Mouse (Mus musculus) lung, adult 2 months (tissue): ENCODE measurements at regions not wholly inside any gene's neighbourhood (a gene's known extent, or its start where the extent isn't known, plus 50 kb on each side); places are given as distances from the start of the nearest gene placed in this dataset.

Experiments
- CTCF ChIP-seq: fragments of 200-500 bp; IDR thresholded peaks from 2 replicates; pipeline ENCODE4 v1.5.1; 2011; ENCODE audit warnings: mild to moderate bottlenecking, low read length, control low read depth; ENCODE audit not compliant: insufficient read depth
- POLR2A ChIP-seq: fragments of 200-500 bp; IDR thresholded peaks from 2 replicates; pipeline ENCODE4 v1.6.1; 2011; ENCODE audit warnings: low read depth, mild to moderate bottlenecking, control low read depth, low read length, borderline replicate concordance; ENCODE audit errors: extremely low read depth

- no peak for TF ChIP-seq POLR2A
- no peak for TF ChIP-seq CTCF
Measured at GRCm38 (mm10) chr6:31821621-31822020, 228.4 kb upstream of the 1700012A03Rik start.
